Mouse (Mus musculus) liver, embryonic 14.5 days (tissue): ENCODE data around the gene Olfr874.

Source experiments
- CTCF ChIP-seq: IDR thresholded peaks from 2 replicates; pipeline ENCODE4 v1.5.1; 2016; ENCODE audit warnings: antibody characterized with exemption, low read depth, control low read depth
- EP300 ChIP-seq: IDR thresholded peaks from 2 replicates; pipeline ENCODE4 v1.6.1; 2016; ENCODE audit warnings: antibody characterized with exemption, low read depth

GRCm38 (mm10) chr9:37761728-37762127, 16.8 kb downstream of the Olfr874 start:
- no peak for TF ChIP-seq EP300
- no peak for TF ChIP-seq CTCF
